Mouse (Mus musculus): ENCODE results near the gene Klhl5. TPM values are rescaled to one million over a fixed set of nuclear protein-coding genes. Genes with fewer than 3 reads are reported as not detected.
"Not testable (repeated sequence)": the region's sequence is repeated elsewhere in the genome, so short reads cannot be mapped to it uniquely, and the experiment has no call there.

The Klhl5 gene
- polyA plus RNA-seq, 1 experiment from 2014 or later, result 15.4 TPM

GRCm38 (mm10) chr5:65100002-65100401 lies 7.3 kb upstream of the Klhl5 start:
- Histone ChIP-seq H3K9me3 (no peaks in the 10 kb centered on the region), H3K36me3 (no peaks in the 10 kb centered on the region), H3K4me1 (no peaks in the 10 kb centered on the region; the same call in 1 of the 2 replicates), H3K27ac (no peak overlapping the region), H3K4me3 (replicated peaks) (no peak overlapping the region), H3K9ac (no peak overlapping the region), H3K4me2 (no peak overlapping the region), H3K27me3 (replicated peaks) (no peaks in the 10 kb centered on the region)
- WGBS, result 78% methylated on average over 11 of the region's 11 CpGs
- ATAC-seq (ENCODE audit: insufficient read depth, low FRiP score, low read depth), result no peak

- WGBS, result 72% methylated on average over 5 of the region's 5 CpGs
- no peak overlapping the region for H3K27ac ChIP-seq
- ATAC-seq (ENCODE audit: insufficient read depth, low FRiP score, low read depth), result no peak
- no peaks in the 10 kb centered on the region for H3K36me3 ChIP-seq
- no peaks in the 10 kb centered on the region for H3K27me3 ChIP-seq (replicated peaks)
- no peak overlapping the region for H3K9ac ChIP-seq
- H3K9me3 ChIP-seq, result no peaks in the 10 kb centered on the region
- H3K4me1 ChIP-seq, result no peaks in the 10 kb centered on the region; the same call in 1 of the 2 replicates
- no peak overlapping the region for H3K4me2 ChIP-seq
- H3K4me3 ChIP-seq (replicated peaks), result no peak overlapping the region
These were observed 6.1 kb upstream of the Klhl5 start for GRCm38 (mm10) chr5:65101209-65101608.

GRCm38 (mm10) chr5:65101621-65102020 lies 5.7 kb upstream of the Klhl5 start:
- no peak for ATAC-seq (ENCODE audit: insufficient read depth, low FRiP score, low read depth)
- 83% methylated on average over 6 of the region's 6 CpGs for WGBS
- H3K27ac ChIP-seq, result no peak overlapping the region
- no peak overlapping the region for H3K9ac ChIP-seq
- H3K4me1 ChIP-seq, result no peaks in the 10 kb centered on the region; the same call in 1 of the 2 replicates
- H3K9me3 ChIP-seq, result no peaks in the 10 kb centered on the region
- no peaks in the 10 kb centered on the region for H3K27me3 ChIP-seq (replicated peaks)
- H3K4me2 ChIP-seq, result no peak overlapping the region
- H3K4me3 ChIP-seq (replicated peaks), result no peak overlapping the region
- no peaks in the 10 kb centered on the region for H3K36me3 ChIP-seq

GRCm38 (mm10) chr5:65102026-65102640 lies 5.2 kb upstream of the Klhl5 start:
- Histone ChIP-seq H3K4me2 (no peak overlapping the region), H3K4me1 (no peaks in the 10 kb centered on the region; the same call in 1 of the 2 replicates), H3K27ac (no peak overlapping the region), H3K4me3 (replicated peaks) (no peak overlapping the region), H3K36me3 (no peaks in the 10 kb centered on the region), H3K27me3 (replicated peaks) (no peaks in the 10 kb centered on the region), H3K9ac (no peak overlapping the region), H3K9me3 (no peaks in the 10 kb centered on the region)
- 77% methylated on average over 3 of the region's 3 CpGs for WGBS
- no peak for ATAC-seq (ENCODE audit: insufficient read depth, low FRiP score, low read depth)

- H3K27me3 ChIP-seq (replicated peaks), result no peaks in the 10 kb centered on the region
- no peaks in the 10 kb centered on the region; the same call in 1 of the 2 replicates for H3K4me1 ChIP-seq
- H3K36me3 ChIP-seq, result no peaks in the 10 kb centered on the region
- H3K27ac ChIP-seq, result no peak overlapping the region
- no peak overlapping the region for H3K4me3 ChIP-seq (replicated peaks)
- ATAC-seq (ENCODE audit: insufficient read depth, low FRiP score, low read depth), result no peak
- no peaks in the 10 kb centered on the region for H3K9me3 ChIP-seq
- 57% methylated on average over 10 of the region's 10 CpGs for WGBS
- no peak overlapping the region for H3K4me2 ChIP-seq
- H3K9ac ChIP-seq, result no peak overlapping the region
These were observed 4.7 kb upstream of the Klhl5 start for GRCm38 (mm10) chr5:65102641-65103042.

- WGBS, result 3% methylated on average over 23 of the region's 42 CpGs
- H3K4me1 ChIP-seq, result no peaks in the 10 kb centered on the region
- H3K27me3 ChIP-seq (replicated peaks), result no peaks in the 10 kb centered on the region
- H3K9ac ChIP-seq, result peak overlapping the region; percentile 71
- H3K27ac ChIP-seq, result peak overlapping the region; percentile 84
- peak; percentile 19 for ATAC-seq (ENCODE audit: insufficient read depth, low FRiP score, low read depth)
- H3K4me2 ChIP-seq, result peak overlapping the region; percentile 76
- no peaks in the 10 kb centered on the region for H3K9me3 ChIP-seq
- H3K4me3 ChIP-seq (replicated peaks), result peak overlapping the region; percentile 75
- H3K36me3 ChIP-seq, result no peaks in the 10 kb centered on the region
These were observed 564 bp downstream of the Klhl5 start for GRCm38 (mm10) chr5:65107773-65108432.

GRCm38 (mm10) chr5:65112225-65112624 lies 4.9 kb downstream of the Klhl5 start:
- not testable (repeated sequence) for H3K4me1 ChIP-seq; H3K27ac ChIP-seq; H3K36me3 ChIP-seq; H3K9me3 ChIP-seq; H3K27me3 ChIP-seq (replicated peaks); ATAC-seq (ENCODE audit: insufficient read depth, low FRiP score, low read depth); H3K4me3 ChIP-seq (replicated peaks); H3K9ac ChIP-seq; H3K4me2 ChIP-seq
- 30% methylated on average over 3 of the region's 3 CpGs for WGBS

- H3K27ac ChIP-seq, result no peak overlapping the region
- no peak overlapping the region for H3K9ac ChIP-seq
- H3K4me3 ChIP-seq (replicated peaks), result no peak overlapping the region
- 73% methylated on average over 6 of the region's 6 CpGs for WGBS
- H3K4me2 ChIP-seq, result no peak overlapping the region
- H3K36me3 ChIP-seq, result 0 out of 2 replicates have a peak, but pooled peaks cover 7% of the 10 kb centered on the region
- H3K27me3 ChIP-seq (replicated peaks), result no peaks in the 10 kb centered on the region
- H3K4me1 ChIP-seq, result no peaks in the 10 kb centered on the region
- no peaks in the 10 kb centered on the region for H3K9me3 ChIP-seq
- no peak for ATAC-seq (ENCODE audit: insufficient read depth, low FRiP score, low read depth)
These were observed 6.0 kb downstream of the Klhl5 start for GRCm38 (mm10) chr5:65113323-65113722.

- no peak for ATAC-seq (ENCODE audit: insufficient read depth, low FRiP score, low read depth)
- 0 out of 2 replicates have a peak, but pooled peaks cover 7% of the 10 kb centered on the region for H3K36me3 ChIP-seq
- H3K27me3 ChIP-seq (replicated peaks), result no peaks in the 10 kb centered on the region
- no peak overlapping the region for H3K4me2 ChIP-seq
- no peaks in the 10 kb centered on the region for H3K4me1 ChIP-seq
- H3K9ac ChIP-seq, result no peak overlapping the region
- 93% methylated on average over 2 of the region's 2 CpGs for WGBS
- no peak overlapping the region for H3K27ac ChIP-seq
- H3K9me3 ChIP-seq, result no peaks in the 10 kb centered on the region
- no peak overlapping the region for H3K4me3 ChIP-seq (replicated peaks)
These were observed 9.4 kb downstream of the Klhl5 start for GRCm38 (mm10) chr5:65116789-65117188.

- Histone ChIP-seq H3K4me3 (replicated peaks) (no peak overlapping the region), H3K9me3 (no peaks in the 10 kb centered on the region), H3K27me3 (replicated peaks) (no peaks in the 10 kb centered on the region), H3K4me2 (no peak overlapping the region), H3K4me1 (no peaks in the 10 kb centered on the region), H3K27ac (no peak overlapping the region), H3K36me3 (0 out of 2 replicates have a peak, but pooled peaks cover 7% of the 10 kb centered on the region), H3K9ac (no peak overlapping the region)
- no peak for ATAC-seq (ENCODE audit: insufficient read depth, low FRiP score, low read depth)
- WGBS, result 81% methylated on average over 1 of the region's 1 CpGs
These were observed 12.2 kb downstream of the Klhl5 start for GRCm38 (mm10) chr5:65119495-65119894.

- Histone ChIP-seq H3K4me3 (replicated peaks) (no peak overlapping the region), H3K9ac (no peak overlapping the region), H3K4me2 (no peak overlapping the region), H3K27ac (no peak overlapping the region), H3K36me3 (0 out of 2 replicates have a peak, but pooled peaks cover 7% of the 10 kb centered on the region), H3K27me3 (replicated peaks) (no peaks in the 10 kb centered on the region), H3K9me3 (no peaks in the 10 kb centered on the region), H3K4me1 (no peaks in the 10 kb centered on the region)
- ATAC-seq (ENCODE audit: insufficient read depth, low FRiP score, low read depth), result no peak
- WGBS, result 62% methylated on average over 3 of the region's 3 CpGs
These were observed 12.6 kb downstream of the Klhl5 start for GRCm38 (mm10) chr5:65119918-65120317.

- Histone ChIP-seq H3K27ac (no peak overlapping the region), H3K36me3 (0 out of 2 replicates have a peak, but pooled peaks cover 1% of the 10 kb centered on the region), H3K4me3 (replicated peaks) (no peak overlapping the region), H3K9ac (no peak overlapping the region), H3K4me2 (no peak overlapping the region), H3K4me1 (no peaks in the 10 kb centered on the region), H3K9me3 (no peaks in the 10 kb centered on the region), H3K27me3 (replicated peaks) (no peaks in the 10 kb centered on the region)
- 70% methylated on average over 3 of the region's 3 CpGs for WGBS
- ATAC-seq (ENCODE audit: insufficient read depth, low FRiP score, low read depth), result no peak
These were observed 15.3 kb downstream of the Klhl5 start for GRCm38 (mm10) chr5:65122616-65123015.

All from stomach, embryonic 15.5 days (tissue).